Mouse (Mus musculus): ENCODE results near the gene Klhl22. TPM values are rescaled to one million over a fixed set of nuclear protein-coding genes. Genes with fewer than 3 reads are reported as not detected.

Gene Klhl22
- 68.2 and 71.9 TPM in 2 replicates for polyA plus RNA-seq (2014; fragmentation: Nextera tagmentation; extraction: Ambion mirVana)

DNA sequence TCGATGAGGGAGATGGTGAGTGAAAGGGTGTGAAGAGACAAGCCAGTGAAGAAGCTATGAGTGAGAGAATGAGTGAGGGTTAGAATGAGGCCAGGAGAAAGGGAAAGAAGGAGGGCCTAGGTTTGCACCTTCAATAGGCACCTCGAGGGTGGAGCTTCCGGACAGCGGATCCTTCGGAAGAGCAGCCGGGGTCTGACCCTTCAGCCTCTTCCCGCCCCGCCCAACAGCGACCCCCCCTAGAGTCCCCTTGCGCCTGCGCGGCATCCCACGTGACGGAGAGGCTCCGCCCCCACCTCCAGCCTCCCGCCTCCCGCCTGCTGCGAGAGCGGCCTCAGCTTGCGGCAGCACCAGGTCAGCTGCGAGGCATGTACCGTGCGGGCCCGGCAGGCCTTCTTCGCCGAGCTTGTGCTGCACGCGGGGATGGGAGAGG lies at the start of gene Klhl22:
TSS of gene Klhl22 (plus strand) at position 275 of the 430 bp plus-strand sequence.
- Histone ChIP-seq H3K27ac (ENCODE audit: low read depth, low read length) (peak within 1 kb of the TSS; percentile 79), H3K4me3 (ENCODE audit: low read depth, low read length) (peak within 1 kb of the TSS; percentile 68), H3K9me3 (replicated peaks; ENCODE audit: control insufficient read depth, low read length) (no peaks in the 10 kb centered on the region), H3K4me2 (ENCODE audit: low read length) (peak within 1 kb of the TSS; percentile 92), H3K36me3 (ENCODE audit: control insufficient read depth, insufficient read depth, low read length) (peaks cover 2% of the 10 kb centered on the region; the same call in 1 of the 2 replicates), H3K4me1 (ENCODE audit: control insufficient read depth, insufficient read depth, low read length) (peaks cover 5% of the 10 kb centered on the region; the same call in 1 of the 2 replicates), H3K9ac (ENCODE audit: low read length) (peak within 1 kb of the TSS; percentile 89), H3K27me3 (replicated peaks; ENCODE audit: control insufficient read depth, insufficient read depth, low read length) (no peaks in the 10 kb centered on the region)
- DNase-seq (ENCODE audit: low spot score), result peak; percentile 93
- ATAC-seq, result peak; percentile 95
- 2% methylated on average over 28 of the region's 28 CpGs for WGBS

DNA sequence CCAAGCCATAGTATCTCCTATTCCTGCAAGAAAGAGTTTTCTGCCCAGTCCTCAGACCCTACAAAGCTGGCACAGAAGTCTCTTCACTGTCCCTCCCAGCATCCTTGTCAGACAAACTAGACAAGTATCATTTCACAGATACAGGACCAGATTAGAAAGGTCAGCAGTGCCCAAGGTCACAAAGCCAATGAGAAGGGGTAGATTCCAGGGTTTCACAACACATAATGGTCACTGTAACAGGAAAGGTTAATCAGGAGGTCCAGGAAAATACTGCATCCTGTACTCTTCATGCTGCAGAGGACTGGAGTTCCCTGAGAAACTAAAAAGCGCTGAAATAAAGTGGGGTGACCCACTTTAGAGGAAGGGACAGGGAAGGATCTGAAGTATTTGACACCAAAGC lies 41.6 kb upstream of the Klhl22 start:
- Histone ChIP-seq H3K36me3 (ENCODE audit: control insufficient read depth, insufficient read depth, low read length) (no peaks in the 10 kb centered on the region), H3K27ac (ENCODE audit: low read depth, low read length) (no peak overlapping the region), H3K9ac (ENCODE audit: low read length) (no peak overlapping the region), H3K4me2 (ENCODE audit: low read length) (no peak overlapping the region), H3K4me3 (ENCODE audit: low read depth, low read length) (no peak overlapping the region), H3K9me3 (replicated peaks; ENCODE audit: control insufficient read depth, low read length) (no peaks in the 10 kb centered on the region), H3K4me1 (ENCODE audit: control insufficient read depth, insufficient read depth, low read length) (peaks cover 13% of the 10 kb centered on the region), H3K27me3 (replicated peaks; ENCODE audit: control insufficient read depth, insufficient read depth, low read length) (no peaks in the 10 kb centered on the region)
- no peak for ATAC-seq
- no peak for DNase-seq (ENCODE audit: low spot score)
- WGBS, result 89% methylated on average over 1 of the region's 1 CpGs

DNA sequence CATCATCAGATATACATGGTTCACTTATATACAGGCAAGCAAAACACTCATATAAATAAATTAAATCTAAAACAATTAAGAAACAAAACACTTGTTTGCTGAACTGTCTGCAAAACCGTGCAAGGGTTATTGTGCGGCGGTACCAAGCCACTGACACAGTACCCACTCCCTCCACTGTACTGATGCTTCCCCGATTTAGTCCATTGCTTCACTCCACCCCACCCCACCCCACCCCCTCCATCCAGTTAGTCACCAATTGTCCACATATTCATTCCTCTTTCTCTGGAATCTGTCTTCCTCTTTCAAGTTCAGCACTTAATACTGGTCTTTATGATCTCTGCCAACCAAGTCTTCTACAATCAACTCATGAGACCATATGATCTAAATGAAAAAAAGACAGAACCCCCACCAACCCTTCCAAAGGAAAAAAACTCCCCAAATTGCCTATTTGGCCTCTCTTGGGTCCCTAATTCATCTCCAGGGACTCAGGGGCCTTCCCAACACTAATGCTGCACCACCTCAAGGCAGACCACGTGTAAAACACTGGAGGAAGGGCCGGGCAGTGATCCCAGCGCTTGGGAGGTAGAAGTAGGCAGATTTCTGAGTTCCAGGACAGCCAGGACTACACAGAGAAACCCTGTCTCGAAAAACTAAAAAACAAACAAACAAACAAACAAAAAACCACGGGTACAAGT lies 38.2 kb upstream of the Klhl22 start:
- no peak overlapping the region for H3K27ac ChIP-seq (ENCODE audit: low read depth, low read length)
- H3K9me3 ChIP-seq (replicated peaks; ENCODE audit: control insufficient read depth, low read length), result no peaks in the 10 kb centered on the region
- H3K4me2 ChIP-seq (ENCODE audit: low read length), result peak overlapping the region; percentile 86
- whole genome bisulfite sequencing, result 72% methylated on average over 9 of the region's 9 CpGs
- H3K36me3 ChIP-seq (ENCODE audit: control insufficient read depth, insufficient read depth, low read length), result no peaks in the 10 kb centered on the region
- no peaks in the 10 kb centered on the region for H3K27me3 ChIP-seq (replicated peaks; ENCODE audit: control insufficient read depth, insufficient read depth, low read length)
- H3K9ac ChIP-seq (ENCODE audit: low read length), result peak overlapping the region; percentile 95
- DNase-seq (ENCODE audit: low spot score) (no peak), ATAC-seq (no peak)
- peak overlapping the region; percentile 85 for H3K4me3 ChIP-seq (ENCODE audit: low read depth, low read length)
- H3K4me1 ChIP-seq (ENCODE audit: control insufficient read depth, insufficient read depth, low read length), result peaks cover 13% of the 10 kb centered on the region

DNA sequence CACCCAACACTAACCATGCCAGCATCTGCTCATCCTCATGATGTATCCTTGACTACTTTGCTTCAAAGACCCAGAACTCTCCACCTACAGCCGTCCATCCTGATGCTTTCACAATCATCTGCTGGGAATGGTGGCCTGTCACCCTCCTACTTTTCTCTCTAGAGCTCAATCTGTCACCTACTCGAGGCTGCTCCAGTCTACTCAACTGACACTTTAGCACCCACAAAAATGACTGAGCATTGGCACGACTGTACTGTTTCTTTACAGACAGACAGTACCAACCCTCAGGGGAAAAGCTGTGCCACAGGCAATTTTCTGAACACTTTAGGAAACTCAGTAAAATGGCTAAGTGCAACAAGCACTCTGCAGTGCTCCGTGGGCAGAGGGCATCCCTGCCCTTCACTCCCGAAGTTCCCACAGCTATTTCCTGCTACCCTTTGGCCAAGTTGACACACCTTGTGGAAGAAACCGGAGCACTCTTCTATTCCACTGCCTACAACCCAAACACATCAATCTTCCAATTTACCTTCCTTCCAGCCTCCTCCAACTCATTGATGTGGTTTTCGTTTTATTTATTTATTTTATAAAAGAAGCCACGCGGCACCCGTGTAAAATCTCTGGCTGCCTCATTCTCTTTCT lies 37.5 kb upstream of the Klhl22 start:
- ATAC-seq (no peak), DNase-seq (ENCODE audit: low spot score) (no peak)
- WGBS, result 10% methylated on average over 10 of the region's 10 CpGs
- Histone ChIP-seq H3K27ac (ENCODE audit: low read depth, low read length) (peak overlapping the region; percentile 62; the same call in 1 of the 2 replicates), H3K4me2 (ENCODE audit: low read length) (peak overlapping the region; percentile 86), H3K4me3 (ENCODE audit: low read depth, low read length) (peak overlapping the region; percentile 85), H3K9me3 (replicated peaks; ENCODE audit: control insufficient read depth, low read length) (no peaks in the 10 kb centered on the region), H3K36me3 (ENCODE audit: control insufficient read depth, insufficient read depth, low read length) (no peaks in the 10 kb centered on the region), H3K27me3 (replicated peaks; ENCODE audit: control insufficient read depth, insufficient read depth, low read length) (no peaks in the 10 kb centered on the region), H3K9ac (ENCODE audit: low read length) (peak overlapping the region; percentile 95), H3K4me1 (ENCODE audit: control insufficient read depth, insufficient read depth, low read length) (peaks cover 13% of the 10 kb centered on the region)

DNA sequence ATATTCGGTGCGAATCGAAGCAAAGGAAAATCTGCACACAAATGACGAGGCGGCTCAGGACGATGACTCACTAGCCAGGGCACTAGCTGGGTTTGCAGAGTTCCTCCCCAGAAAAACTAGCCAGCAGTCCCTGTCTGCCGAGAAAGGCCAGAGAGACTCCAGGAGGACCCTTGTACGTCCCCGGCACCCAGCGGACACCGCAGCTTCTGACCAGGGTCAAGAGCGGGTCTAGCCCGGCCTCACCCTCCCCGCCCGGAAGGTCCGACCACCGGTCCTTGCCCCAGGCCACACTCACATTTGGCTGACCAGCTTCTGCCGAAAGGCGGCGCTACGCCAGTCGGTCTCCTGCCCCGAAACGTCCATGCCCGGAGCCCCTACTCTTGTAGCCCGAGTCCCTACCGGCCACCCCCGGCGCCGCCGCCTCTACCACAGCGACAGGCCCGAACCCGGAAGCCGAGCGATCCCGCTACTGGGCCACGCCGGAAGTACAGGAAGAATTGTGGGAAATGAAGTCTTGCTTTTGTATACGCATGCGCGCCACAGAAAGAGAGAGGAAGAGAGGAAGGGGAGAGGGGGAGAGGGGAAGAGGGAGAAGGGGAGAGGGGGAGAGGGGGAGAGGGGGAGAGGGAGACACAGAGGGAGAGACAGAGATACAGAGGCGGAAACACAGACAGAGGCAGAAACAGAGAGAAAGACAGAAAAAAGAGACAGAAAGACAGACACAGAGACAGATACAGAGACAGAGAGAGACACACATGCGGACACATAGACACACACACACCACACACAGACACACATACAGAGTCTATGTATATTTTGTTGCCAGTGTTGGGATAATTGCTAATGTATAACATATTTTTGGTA lies 36.7 kb upstream of the Klhl22 start:
- Histone ChIP-seq H3K4me1 (ENCODE audit: control insufficient read depth, insufficient read depth, low read length) (peaks cover 13% of the 10 kb centered on the region), H3K9me3 (replicated peaks; ENCODE audit: control insufficient read depth, low read length) (no peaks in the 10 kb centered on the region), H3K4me2 (ENCODE audit: low read length) (peak overlapping the region; percentile 86), H3K9ac (ENCODE audit: low read length) (peak overlapping the region; percentile 95), H3K27me3 (replicated peaks; ENCODE audit: control insufficient read depth, insufficient read depth, low read length) (no peaks in the 10 kb centered on the region), H3K27ac (ENCODE audit: low read depth, low read length) (peak overlapping the region; percentile 62; the same call in 1 of the 2 replicates), H3K36me3 (ENCODE audit: control insufficient read depth, insufficient read depth, low read length) (no peaks in the 10 kb centered on the region), H3K4me3 (ENCODE audit: low read depth, low read length) (peak overlapping the region; percentile 85)
- peak; percentile 96 for DNase-seq (ENCODE audit: low spot score)
- peak; percentile 94 for ATAC-seq
- 3% methylated on average over 44 of the region's 44 CpGs for WGBS

DNA sequence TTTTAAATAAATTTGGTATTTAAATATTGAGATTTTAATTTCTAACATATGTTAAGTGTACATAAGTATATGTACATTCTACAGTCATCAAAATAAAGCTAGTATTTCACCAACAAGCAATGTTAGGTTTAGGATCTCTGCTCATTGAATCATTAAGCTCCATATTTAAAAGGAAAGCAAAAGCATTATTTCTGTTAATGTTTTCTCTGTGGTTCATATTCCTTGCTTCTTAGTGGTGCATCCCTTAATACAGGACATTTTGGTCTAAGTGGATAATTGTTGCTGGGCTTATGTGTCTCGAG lies 36.1 kb upstream of the Klhl22 start:
- Histone ChIP-seq H3K9ac (ENCODE audit: low read length) (no peak overlapping the region), H3K36me3 (ENCODE audit: control insufficient read depth, insufficient read depth, low read length) (no peaks in the 10 kb centered on the region), H3K9me3 (replicated peaks; ENCODE audit: control insufficient read depth, low read length) (no peaks in the 10 kb centered on the region), H3K27ac (ENCODE audit: low read depth, low read length) (no peak overlapping the region), H3K27me3 (replicated peaks; ENCODE audit: control insufficient read depth, insufficient read depth, low read length) (no peaks in the 10 kb centered on the region), H3K4me3 (ENCODE audit: low read depth, low read length) (no peak overlapping the region), H3K4me1 (ENCODE audit: control insufficient read depth, insufficient read depth, low read length) (peaks cover 13% of the 10 kb centered on the region), H3K4me2 (ENCODE audit: low read length) (no peak overlapping the region; the same call in 1 of the 2 replicates)
- no peak for ATAC-seq
- 84% methylated on average over 1 of the region's 1 CpGs for WGBS
- DNase-seq (ENCODE audit: low spot score), result no peak

DNA sequence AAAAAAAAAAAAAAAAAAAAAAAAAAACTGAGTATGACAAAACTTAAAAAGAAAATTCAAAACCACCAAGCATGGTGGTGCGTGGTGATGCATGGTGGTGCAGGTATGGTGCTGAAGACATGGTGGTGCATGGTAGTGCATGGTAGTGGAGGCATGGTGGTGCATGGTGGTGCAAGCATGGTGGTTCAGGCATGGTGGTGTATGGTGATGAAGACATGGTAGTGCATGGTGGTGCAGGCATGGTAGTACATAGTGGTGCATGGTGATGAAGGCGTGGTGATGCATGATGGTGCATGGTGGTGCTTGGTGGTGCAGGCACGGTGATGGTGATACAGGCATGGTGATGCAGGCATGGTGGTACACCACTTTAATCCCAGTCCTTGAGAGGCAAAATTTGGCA lies 35.0 kb upstream of the Klhl22 start:
- no peaks in the 10 kb centered on the region for H3K36me3 ChIP-seq (ENCODE audit: control insufficient read depth, insufficient read depth, low read length)
- H3K4me1 ChIP-seq (ENCODE audit: control insufficient read depth, insufficient read depth, low read length), result peaks cover 13% of the 10 kb centered on the region
- H3K9ac ChIP-seq (ENCODE audit: low read length), result no peak overlapping the region
- DNase-seq (ENCODE audit: low spot score), result no peak
- 92% methylated on average over 3 of the region's 3 CpGs for WGBS
- no peak overlapping the region for H3K4me3 ChIP-seq (ENCODE audit: low read depth, low read length)
- no peak overlapping the region for H3K27ac ChIP-seq (ENCODE audit: low read depth, low read length)
- H3K9me3 ChIP-seq (replicated peaks; ENCODE audit: control insufficient read depth, low read length), result no peaks in the 10 kb centered on the region
- ATAC-seq, result no peak
- H3K4me2 ChIP-seq (ENCODE audit: low read length), result no peak overlapping the region
- H3K27me3 ChIP-seq (replicated peaks; ENCODE audit: control insufficient read depth, insufficient read depth, low read length), result no peaks in the 10 kb centered on the region

DNA sequence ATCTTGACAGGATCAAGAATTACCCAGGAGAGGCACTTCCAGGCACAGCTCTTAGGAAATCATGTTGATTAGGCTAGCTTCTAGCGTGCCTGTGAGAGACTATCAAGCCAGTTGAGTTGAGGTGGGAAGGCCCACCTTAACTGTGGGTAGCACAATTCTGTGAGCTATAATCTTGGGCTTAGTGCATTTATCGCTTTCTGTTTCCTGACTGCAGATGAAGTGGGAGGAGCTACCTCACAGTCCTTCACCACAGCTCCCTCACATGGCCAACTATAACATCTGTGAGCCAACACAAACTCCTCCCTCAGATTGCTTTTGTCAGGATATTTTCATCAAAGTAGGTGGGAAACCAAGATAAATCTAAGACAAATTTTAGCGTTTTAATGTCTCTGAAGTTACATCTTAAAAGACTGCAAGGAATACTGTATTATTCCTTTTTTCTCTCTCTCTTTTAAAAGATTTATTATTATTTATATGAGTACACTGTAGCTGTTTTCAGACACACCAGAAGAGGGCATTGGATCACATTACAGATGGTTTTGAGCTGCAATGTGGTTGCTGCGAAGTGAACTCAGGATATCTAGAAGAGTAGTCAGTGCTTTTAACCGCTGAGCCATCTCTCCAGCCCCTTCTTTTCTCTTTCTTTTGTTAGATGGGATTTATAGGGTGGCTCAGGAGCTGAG lies 32.1 kb upstream of the Klhl22 start:
- WGBS, result 14% methylated on average over 5 of the region's 5 CpGs
- Histone ChIP-seq H3K4me2 (ENCODE audit: low read length) (no peak overlapping the region), H3K9ac (ENCODE audit: low read length) (no peak overlapping the region), H3K27ac (ENCODE audit: low read depth, low read length) (no peak overlapping the region), H3K4me3 (ENCODE audit: low read depth, low read length) (no peak overlapping the region), H3K36me3 (ENCODE audit: control insufficient read depth, insufficient read depth, low read length) (no peaks in the 10 kb centered on the region), H3K9me3 (replicated peaks; ENCODE audit: control insufficient read depth, low read length) (no peaks in the 10 kb centered on the region), H3K4me1 (ENCODE audit: control insufficient read depth, insufficient read depth, low read length) (no peaks in the 10 kb centered on the region), H3K27me3 (replicated peaks; ENCODE audit: control insufficient read depth, insufficient read depth, low read length) (no peaks in the 10 kb centered on the region)
- DNase-seq (ENCODE audit: low spot score) (peak; percentile 68), ATAC-seq (no peak; the same call in 1 of the 2 replicates)
